Mouse (Mus musculus): ENCODE results near the gene Aldh3b3. TPM values are rescaled to one million over a fixed set of nuclear protein-coding genes. Genes with fewer than 3 reads are reported as not detected.

Aldh3b3 gene
- polyA plus RNA-seq, 1 experiment = not detected

GRCm38 (mm10) chr19:4017921-4018587 lies 59.6 kb downstream of the Aldh3b3 start:
- Histone ChIP-seq H3K27ac (replicated peaks; ENCODE audit: low read depth, low read length) (no peak overlapping the region), H3K4me1 (ENCODE audit: control insufficient read depth, insufficient read depth, insufficient read length, low read length) (no peaks in the 10 kb centered on the region)

GRCm38 (mm10) chr19:4018743-4019583 lies 60.5 kb downstream of the Aldh3b3 start:
- no peak overlapping the region for H3K27ac ChIP-seq (replicated peaks; ENCODE audit: low read depth, low read length)
- no peak overlapping the region for H3K4me3 ChIP-seq (ENCODE audit: insufficient read depth, low read depth, low read length)

More at GRCm38 (mm10) chr19:4017921-4018587, 59.6 kb downstream of the Aldh3b3 start:
- no peak overlapping the region for H3K4me3 ChIP-seq (ENCODE audit: insufficient read depth, low read depth, low read length)

More at GRCm38 (mm10) chr19:4018743-4019583, 60.5 kb downstream of the Aldh3b3 start:
- H3K4me1 ChIP-seq (ENCODE audit: control insufficient read depth, insufficient read depth, insufficient read length, low read length) = no peaks in the 10 kb centered on the region

Other genes starting within 250 kb of the Aldh3b3 start
- gene Kmt5b, start 191.2 kb upstream of the Aldh3b3 start, polyA plus RNA-seq (2012; ENCODE audit: insufficient read depth, insufficient read length, missing spikeins) = 15.9 and 20.4 TPM in 2 replicates
- gene Chka, start 106.9 kb upstream of the Aldh3b3 start, polyA plus RNA-seq (2012; ENCODE audit: insufficient read depth, insufficient read length, missing spikeins) = 6.9 and 11.2 TPM in 2 replicates
- gene Tcirg1, start 51.5 kb upstream of the Aldh3b3 start, polyA plus RNA-seq (2012; ENCODE audit: insufficient read depth, insufficient read length, missing spikeins) = 5.3 and 7.7 TPM in 2 replicates
- 1,010 and 1,143 TPM in 2 replicates for gene Ndufs8, start 45.9 kb upstream of the Aldh3b3 start, polyA plus RNA-seq (2012; ENCODE audit: insufficient read depth, insufficient read length, missing spikeins)
- 1.8 and 2.2 TPM in 2 replicates for gene Aldh3b1, start 28.8 kb upstream of the Aldh3b3 start, polyA plus RNA-seq (2012; ENCODE audit: insufficient read depth, insufficient read length, missing spikeins)
- gene Unc93b1, start 23.5 kb upstream of the Aldh3b3 start, polyA plus RNA-seq (2012; ENCODE audit: insufficient read depth, insufficient read length, missing spikeins) = 25.3 and 25.4 TPM in 2 replicates
- 6.9 and 13.4 TPM in 2 replicates for gene Aldh3b2, start 13.7 kb downstream of the Aldh3b3 start, polyA plus RNA-seq (2012; ENCODE audit: insufficient read depth, insufficient read length, missing spikeins)
- 33.3 and 40.6 TPM in 2 replicates for gene Acy3, start 27.9 kb downstream of the Aldh3b3 start, polyA plus RNA-seq (2012; ENCODE audit: insufficient read depth, insufficient read length, missing spikeins)
- gene Tbx10, start 34.1 kb downstream of the Aldh3b3 start, polyA plus RNA-seq (2012; ENCODE audit: insufficient read depth, insufficient read length, missing spikeins) = not detected in 2 replicates
- gene Nudt8, start 41.9 kb downstream of the Aldh3b3 start, polyA plus RNA-seq (2012; ENCODE audit: insufficient read depth, insufficient read length, missing spikeins) = 24.5 and 49.5 TPM in 2 replicates
- gene Gm49405, start 42.0 kb downstream of the Aldh3b3 start, polyA plus RNA-seq (2012; ENCODE audit: insufficient read depth, insufficient read length, missing spikeins) = not detected in 2 replicates
- 1.1 and 1.8 TPM in 2 replicates for gene Doc2g, start 44.7 kb downstream of the Aldh3b3 start, polyA plus RNA-seq (2012; ENCODE audit: insufficient read depth, insufficient read length, missing spikeins)
- gene Ndufv1, start 54.2 kb downstream of the Aldh3b3 start, polyA plus RNA-seq (2012; ENCODE audit: insufficient read depth, insufficient read length, missing spikeins) = 1,127 and 1,213 TPM in 2 replicates
- gene Gstp1, start 79.3 kb downstream of the Aldh3b3 start, polyA plus RNA-seq (2012; ENCODE audit: insufficient read depth, insufficient read length, missing spikeins) = 362 and 451 TPM in 2 replicates
- gene Gstp2, start 87.4 kb downstream of the Aldh3b3 start, polyA plus RNA-seq (2012; ENCODE audit: insufficient read depth, insufficient read length, missing spikeins) = 14.8 and 26.0 TPM in 2 replicates
- 2.3 and 4.2 TPM in 2 replicates for gene Gstp3, start 100.9 kb downstream of the Aldh3b3 start, polyA plus RNA-seq (2012; ENCODE audit: insufficient read depth, insufficient read length, missing spikeins)
- gene Cabp2, start 122.9 kb downstream of the Aldh3b3 start, polyA plus RNA-seq (2012; ENCODE audit: insufficient read depth, insufficient read length, missing spikeins) = not detected in 2 replicates
- gene Cdk2ap2, start 138.5 kb downstream of the Aldh3b3 start, polyA plus RNA-seq (2012; ENCODE audit: insufficient read depth, insufficient read length, missing spikeins) = 78.5 and 101 TPM in 2 replicates
- 14.8 and 17.2 TPM in 2 replicates for gene Pitpnm1, start 141.4 kb downstream of the Aldh3b3 start, polyA plus RNA-seq (2012; ENCODE audit: insufficient read depth, insufficient read length, missing spikeins)
- gene Aip, start 167.2 kb downstream of the Aldh3b3 start, polyA plus RNA-seq (2012; ENCODE audit: insufficient read depth, insufficient read length, missing spikeins) = 62.7 and 65.2 TPM in 2 replicates
- gene Gpr152, start 181.1 kb downstream of the Aldh3b3 start, polyA plus RNA-seq (2012; ENCODE audit: insufficient read depth, insufficient read length, missing spikeins) = not detected in 2 replicates
- gene Cabp4, start 185.4 kb downstream of the Aldh3b3 start, polyA plus RNA-seq (2012; ENCODE audit: insufficient read depth, insufficient read length, missing spikeins) = not detected in 2 replicates
- 103 and 112 TPM in 2 replicates for gene Coro1b, start 190.0 kb downstream of the Aldh3b3 start, polyA plus RNA-seq (2012; ENCODE audit: insufficient read depth, insufficient read length, missing spikeins)
- 1.3 and 3.3 TPM in 2 replicates for gene Ptprcap, start 195.0 kb downstream of the Aldh3b3 start, polyA plus RNA-seq (2012; ENCODE audit: insufficient read depth, insufficient read length, missing spikeins)
- gene Rps6kb2, start 204.7 kb downstream of the Aldh3b3 start, polyA plus RNA-seq (2012; ENCODE audit: insufficient read depth, insufficient read length, missing spikeins) = 17.2 and 17.7 TPM in 2 replicates
- gene Carns1, start 216.8 kb downstream of the Aldh3b3 start, polyA plus RNA-seq (2012; ENCODE audit: insufficient read depth, insufficient read length, missing spikeins) = 2.1 and 3.1 TPM in 2 replicates
- gene Tbc1d10c, start 232.6 kb downstream of the Aldh3b3 start, polyA plus RNA-seq (2012; ENCODE audit: insufficient read depth, insufficient read length, missing spikeins) = 0.83 TPM in 1 of 2 replicates, not detected in the other
- 265 and 309 TPM in 2 replicates for gene Ppp1ca, start 233.4 kb downstream of the Aldh3b3 start, polyA plus RNA-seq (2012; ENCODE audit: insufficient read depth, insufficient read length, missing spikeins)
- 4.4 and 7.6 TPM in 2 replicates for gene Rad9a, start 243.0 kb downstream of the Aldh3b3 start, polyA plus RNA-seq (2012; ENCODE audit: insufficient read depth, insufficient read length, missing spikeins)